Mouse (Mus musculus) kidney, adult 2 months (tissue): Measurements from ENCODE around the gene Col24a1. TPM values are rescaled to one million over a fixed set of nuclear protein-coding genes. Genes with fewer than 3 reads are reported as not detected.

Experiments
- DNase-seq: peaks from one replicate; pipeline ENCODE4 v3.0.0; 2021
- H3K27ac ChIP-seq: fragments of 200-500 bp; 2 replicates; pipeline ENCODE4 v1.5.1; 2012; ENCODE audit warnings: low read depth, low read length, control low read depth, inconsistent platforms; ENCODE audit not compliant: insufficient read depth
- H3K27me3 ChIP-seq: fragments of 200-500 bp; replicated peaks from 2 replicates; pipeline ENCODE4 v1.6.1; 2012; ENCODE audit warnings: mild to moderate bottlenecking, moderate library complexity, low read length, inconsistent platforms; ENCODE audit not compliant: control insufficient read depth, insufficient read depth
- H3K36me3 ChIP-seq: fragments of 200-500 bp; 2 replicates; pipeline ENCODE4 v1.6.1; 2012; ENCODE audit warnings: mild to moderate bottlenecking, moderate library complexity, low read length, inconsistent platforms; ENCODE audit not compliant: control insufficient read depth, insufficient read depth
- H3K4me1 ChIP-seq: fragments of 200-500 bp; 2 replicates; pipeline ENCODE4 v1.6.1; 2011; ENCODE audit warnings: low read length; ENCODE audit not compliant: control insufficient read depth, insufficient read depth
- H3K4me3 ChIP-seq: fragments of 200-500 bp; 2 replicates; pipeline ENCODE4 v1.5.1; 2011; ENCODE audit warnings: mild to moderate bottlenecking, low read depth, low read length, control low read depth; ENCODE audit not compliant: insufficient read depth
- CTCF ChIP-seq: fragments of 200-500 bp; conservative IDR thresholded peaks from 2 replicates; pipeline ENCODE4 v1.5.1; 2011; ENCODE audit warnings: low read depth, mild to moderate bottlenecking, control low read depth, low read length, moderate library complexity, mixed read lengths; ENCODE audit not compliant: insufficient read depth, insufficient read length
- POLR2A ChIP-seq: fragments of 200-500 bp; IDR thresholded peaks from one replicate; pipeline ENCODE4 v1.6.1; 2011; ENCODE audit warnings: low read depth, low read length, control low read depth
- WGBS: fragments of 180-500 bp; shearing (Covaris S2); methylation state at CpG from one replicate; pipeline ENCODE4 v1.1.7; 2018; 5-methylcytosine and 5-hydroxymethylcytosine counted together
- polyA plus RNA-seq: library from polyadenylated mRNA; depleted of rRNA; stranded (reverse); fragments of >200 nt; gene quantifications from 2 replicates; pipeline ENCODE4 v1.2.3, GENCODE M21; 2012; rRNA removed

Gene Col24a1
- polyA plus RNA-seq, 1 experiment, result 0.22 TPM

- Histone ChIP-seq H3K27ac (no peak overlapping the region), H3K36me3 (peaks cover 2% of the 10 kb centered on the region; the same call in 1 of the 2 replicates), H3K4me1 (no peaks in the 10 kb centered on the region), H3K27me3 (no peaks in the 10 kb centered on the region), H3K4me3 (no peak overlapping the region)
- WGBS, result 78% methylated on average over 6 of the region's 6 CpGs
- TF ChIP-seq CTCF (no peak), POLR2A (no peak)
- DNase-seq, result no peak
These were observed 309.1 kb downstream of the Col24a1 start for GRCm38 (mm10) chr3:145601345-145601744.

Other genes with a start within 250 kb of the Col24a1 start
- 0.08 and 0.14 TPM in 2 replicates for gene Clca2, start 193.0 kb upstream of the Col24a1 start, polyA plus RNA-seq
- 2.7 and 3.9 TPM in 2 replicates for gene Odf2l, start 173.9 kb upstream of the Col24a1 start, polyA plus RNA-seq